Mouse (Mus musculus): ENCODE data around the gene Gtf2f2.

The Gtf2f2 gene

GRCm38 (mm10) chr14:75859619-75860018 lies 151.0 kb downstream of the Gtf2f2 start:
- ChIA-PET POLR2A (interaction anchor here in 3 of 4 experiments (0.7 to 2.4 kb wide), 3 partner anchors 10 to 14 kb away, joined by 3 to 12 read pairs (median 8); no protein-coding TSS in a partner anchor), CTCF (no interaction called here)

- ChIA-PET POLR2A (interaction anchor here in 2 of 4 experiments (1.0 to 5.5 kb wide), 4 partner anchors 9 to 13 kb away, joined by 3 to 49 read pairs (median 12); partner anchors contain the start of gene Tpt1 (in 1 of the 2)), CTCF (no interaction called here)
Measured at GRCm38 (mm10) chr14:75858181-75858580, 152.5 kb downstream of the Gtf2f2 start.

- ChIA-PET POLR2A (interaction anchor here (0.5 to 5.5 kb wide), 30 partner anchors 8 to 662 kb away, joined by 3 to 49 read pairs (median 4); partner anchors contain the start of gene Tpt1 (in 3 of the 4)), CTCF (interaction anchor here (0.6 to 1.2 kb wide), 13 partner anchors 11 to 1011 kb away, joined by 3 to 5 read pairs (median 4); partner anchors contain the start of gene Rubcnl (in 1 of the 4))
Measured at GRCm38 (mm10) chr14:75855263-75855992, 155.2 kb downstream of the Gtf2f2 start.

GRCm38 (mm10) chr14:75852016-75852415 lies 158.6 kb downstream of the Gtf2f2 start:
- CTCF ChIA-PET: no interaction called here

GRCm38 (mm10) chr14:75850819-75851218 lies 159.8 kb downstream of the Gtf2f2 start:
- ChIA-PET CTCF (interaction anchor here in 1 of 4 experiments (0.6 kb wide), 1 partner anchor 19 kb away, joined by 4 read pairs; no protein-coding TSS in a partner anchor), POLR2A (interaction anchor here (0.6 to 10.8 kb wide), 15 partner anchors 12 to 264 kb away, joined by 3 to 215 read pairs (median 5); partner anchors contain the start of genes Gpalpp1 (in 1 of the 4), Nufip1 (in 1 of the 4) and Slc25a30 (in 1 of the 4))

More at GRCm38 (mm10) chr14:75852016-75852415, 158.6 kb downstream of the Gtf2f2 start:
- POLR2A ChIA-PET: interaction anchor here in 2 of 4 experiments (0.7 to 10.8 kb wide), 6 partner anchors 8 to 362 kb away, joined by 3 to 215 read pairs (median 4); no protein-coding TSS in a partner anchor

GRCm38 (mm10) chr14:75849842-75850568 lies 160.7 kb downstream of the Gtf2f2 start:
- CTCF ChIA-PET: interaction anchor here in 1 of 4 experiments (0.6 kb wide), 1 partner anchor 19 kb away, joined by 4 read pairs; no protein-coding TSS in a partner anchor

GRCm38 (mm10) chr14:75849236-75849635 lies 161.4 kb downstream of the Gtf2f2 start:
- ChIA-PET CTCF (no interaction called here), POLR2A (interaction anchor here (0.6 to 10.8 kb wide), 32 partner anchors 10 to 646 kb away, joined by 3 to 215 read pairs (median 4); partner anchors contain the start of gene Slc25a30 (in 2 of the 4))

More at GRCm38 (mm10) chr14:75849842-75850568, 160.7 kb downstream of the Gtf2f2 start:
- POLR2A ChIA-PET: interaction anchor here (0.5 to 10.8 kb wide), 30 partner anchors 9 to 645 kb away, joined by 3 to 215 read pairs (median 4); partner anchors contain the start of genes Gpalpp1 (in 1 of the 4), Nufip1 (in 1 of the 4) and Slc25a30 (in 1 of the 4)

- ChIA-PET POLR2A (interaction anchor here (0.8 to 10.8 kb wide), 24 partner anchors 8 to 647 kb away, joined by 3 to 215 read pairs (median 5); partner anchors contain the start of gene Slc25a30 (in 2 of the 4)), CTCF (no interaction called here)
Measured at GRCm38 (mm10) chr14:75848482-75848881, 162.2 kb downstream of the Gtf2f2 start.

GRCm38 (mm10) chr14:75847669-75848068 lies 163.0 kb downstream of the Gtf2f2 start:
- ChIA-PET CTCF (interaction anchor here in 1 of 4 experiments (0.6 kb wide), 1 partner anchor 13 kb away, joined by 3 read pairs; no protein-coding TSS in a partner anchor), POLR2A (interaction anchor here (0.8 to 10.8 kb wide), 15 partner anchors 9 to 272 kb away, joined by 3 to 215 read pairs (median 5); no protein-coding TSS in a partner anchor)
